Mouse (Mus musculus): ENCODE data around the gene Cadps2. TPM values are rescaled to one million over a fixed set of nuclear protein-coding genes. Genes with fewer than 3 reads are reported as not detected.

The Cadps2 gene
- polyA plus RNA-seq, 1 experiment from 2014 or later, result 4.3 TPM

- Histone ChIP-seq H3K4me3 (no peak overlapping the region), H3K9me3 (no peaks in the 10 kb centered on the region), H3K27ac (no peak overlapping the region), H3K9ac (no peak overlapping the region), H3K27me3 (no peaks in the 10 kb centered on the region; the same call in 1 of the 2 replicates), H3K4me1 (no peaks in the 10 kb centered on the region), H3K36me3 (no peaks in the 10 kb centered on the region), H3K4me2 (replicated peaks) (peak overlapping the region; percentile 27)
- ATAC-seq (ENCODE audit: insufficient number of reproducible peaks, insufficient read depth, low FRiP score, low TSS enrichment), result no peak
- WGBS, result 5% methylated on average over 12 of the region's 12 CpGs
These were observed 428.8 kb downstream of the Cadps2 start for GRCm38 (mm10) chr6:23410256-23411049.

GRCm38 (mm10) chr6:23394131-23394530 is 445.1 kb downstream of the Cadps2 start:
- no peaks in the 10 kb centered on the region for H3K27me3 ChIP-seq
- H3K27ac ChIP-seq, result no peak overlapping the region
- H3K4me3 ChIP-seq, result no peak overlapping the region
- 91% methylated on average over 2 of the region's 2 CpGs for WGBS
- no peaks in the 10 kb centered on the region for H3K4me1 ChIP-seq
- no peak for ATAC-seq (ENCODE audit: insufficient number of reproducible peaks, insufficient read depth, low FRiP score, low TSS enrichment)
- H3K36me3 ChIP-seq, result no peaks in the 10 kb centered on the region
- no peak overlapping the region for H3K9ac ChIP-seq
- H3K4me2 ChIP-seq (replicated peaks), result no peak overlapping the region
- no peaks in the 10 kb centered on the region for H3K9me3 ChIP-seq

GRCm38 (mm10) chr6:23392711-23393110 is 446.5 kb downstream of the Cadps2 start:
- Histone ChIP-seq H3K9me3 (no peaks in the 10 kb centered on the region), H3K4me2 (replicated peaks) (no peak overlapping the region), H3K4me1 (no peaks in the 10 kb centered on the region), H3K27me3 (no peaks in the 10 kb centered on the region), H3K4me3 (no peak overlapping the region), H3K9ac (no peak overlapping the region), H3K27ac (no peak overlapping the region), H3K36me3 (no peaks in the 10 kb centered on the region)
- no peak for ATAC-seq (ENCODE audit: insufficient number of reproducible peaks, insufficient read depth, low FRiP score, low TSS enrichment)
- 79% methylated on average over 4 of the region's 4 CpGs for WGBS

- ATAC-seq (ENCODE audit: insufficient number of reproducible peaks, insufficient read depth, low FRiP score, low TSS enrichment), result no peak
- 0 out of 2 replicates have a peak, but pooled peaks cover 6% of the 10 kb centered on the region for H3K4me1 ChIP-seq
- H3K27ac ChIP-seq, result no peak overlapping the region
- H3K9me3 ChIP-seq, result no peaks in the 10 kb centered on the region
- no peak overlapping the region for H3K4me2 ChIP-seq (replicated peaks)
- H3K9ac ChIP-seq, result no peak overlapping the region
- no peaks in the 10 kb centered on the region for H3K27me3 ChIP-seq
- no peak overlapping the region for H3K4me3 ChIP-seq
- H3K36me3 ChIP-seq, result no peaks in the 10 kb centered on the region
- 29% methylated on average over 5 of the region's 5 CpGs for WGBS
These were observed 452.5 kb downstream of the Cadps2 start for GRCm38 (mm10) chr6:23386711-23387110.

GRCm38 (mm10) chr6:23383004-23383347 is 456.2 kb downstream of the Cadps2 start:
- Histone ChIP-seq H3K4me3 (no peak overlapping the region), H3K4me2 (replicated peaks) (peak overlapping the region; percentile 24)

GRCm38 (mm10) chr6:23382283-23383003 is 456.8 kb downstream of the Cadps2 start:
- Histone ChIP-seq H3K36me3 (no peaks in the 10 kb centered on the region), H3K9ac (no peak overlapping the region), H3K27ac (no peak overlapping the region), H3K4me1 (0 out of 2 replicates have a peak, but pooled peaks cover 6% of the 10 kb centered on the region), H3K4me2 (replicated peaks) (peak overlapping the region; percentile 24), H3K27me3 (no peaks in the 10 kb centered on the region), H3K4me3 (no peak overlapping the region), H3K9me3 (no peaks in the 10 kb centered on the region)
- peak; percentile 28; the same call in 1 of the 2 replicates for ATAC-seq (ENCODE audit: insufficient number of reproducible peaks, insufficient read depth, low FRiP score, low TSS enrichment)
- WGBS, result 13% methylated on average over 12 of the region's 12 CpGs

More at GRCm38 (mm10) chr6:23383004-23383347, 456.2 kb downstream of the Cadps2 start:
- no peaks in the 10 kb centered on the region for H3K27me3 ChIP-seq
- 19% methylated on average over 1 of the region's 1 CpGs for WGBS
- peak; percentile 60; the same call in 1 of the 2 replicates for ATAC-seq (ENCODE audit: insufficient number of reproducible peaks, insufficient read depth, low FRiP score, low TSS enrichment)
- H3K27ac ChIP-seq, result no peak overlapping the region
- H3K9ac ChIP-seq, result no peak overlapping the region
- no peaks in the 10 kb centered on the region for H3K9me3 ChIP-seq
- no peaks in the 10 kb centered on the region for H3K36me3 ChIP-seq
- 0 out of 2 replicates have a peak, but pooled peaks cover 6% of the 10 kb centered on the region for H3K4me1 ChIP-seq

GRCm38 (mm10) chr6:23376327-23376726 is 462.9 kb downstream of the Cadps2 start:
- H3K9ac ChIP-seq, result no peak overlapping the region
- H3K27me3 ChIP-seq, result no peaks in the 10 kb centered on the region
- H3K9me3 ChIP-seq, result no peaks in the 10 kb centered on the region
- no peaks in the 10 kb centered on the region for H3K36me3 ChIP-seq
- 95% methylated on average over 7 of the region's 7 CpGs for WGBS
- ATAC-seq (ENCODE audit: insufficient number of reproducible peaks, insufficient read depth, low FRiP score, low TSS enrichment), result no peak
- H3K4me3 ChIP-seq, result no peak overlapping the region
- no peaks in the 10 kb centered on the region for H3K4me1 ChIP-seq
- no peak overlapping the region for H3K4me2 ChIP-seq (replicated peaks)
- no peak overlapping the region for H3K27ac ChIP-seq

GRCm38 (mm10) chr6:23361842-23362451 is 477.3 kb downstream of the Cadps2 start:
- Histone ChIP-seq H3K4me3 (no peak overlapping the region), H3K9me3 (no peaks in the 10 kb centered on the region), H3K4me1 (no peaks in the 10 kb centered on the region), H3K27me3 (no peaks in the 10 kb centered on the region), H3K4me2 (replicated peaks) (no peak overlapping the region), H3K9ac (no peak overlapping the region), H3K27ac (no peak overlapping the region), H3K36me3 (no peaks in the 10 kb centered on the region)
- WGBS, result 68% methylated on average over 8 of the region's 8 CpGs
- no peak for ATAC-seq (ENCODE audit: insufficient number of reproducible peaks, insufficient read depth, low FRiP score, low TSS enrichment)

- Histone ChIP-seq H3K4me2 (replicated peaks) (no peak overlapping the region), H3K4me1 (no peaks in the 10 kb centered on the region), H3K9ac (no peak overlapping the region), H3K36me3 (no peaks in the 10 kb centered on the region), H3K4me3 (no peak overlapping the region), H3K27ac (no peak overlapping the region), H3K27me3 (no peaks in the 10 kb centered on the region), H3K9me3 (no peaks in the 10 kb centered on the region)
- WGBS, result 69% methylated on average over 2 of the region's 2 CpGs
- ATAC-seq (ENCODE audit: insufficient number of reproducible peaks, insufficient read depth, low FRiP score, low TSS enrichment), result no peak
These were observed 478.6 kb downstream of the Cadps2 start for GRCm38 (mm10) chr6:23360596-23360995.

- no peak overlapping the region for H3K9ac ChIP-seq
- H3K4me2 ChIP-seq (replicated peaks), result no peak overlapping the region
- ATAC-seq (ENCODE audit: insufficient number of reproducible peaks, insufficient read depth, low FRiP score, low TSS enrichment), result no peak
- H3K4me1 ChIP-seq, result no peaks in the 10 kb centered on the region
- 38% methylated on average over 4 of the region's 4 CpGs for WGBS
- H3K9me3 ChIP-seq, result no peaks in the 10 kb centered on the region
- no peak overlapping the region for H3K27ac ChIP-seq
- H3K27me3 ChIP-seq, result no peaks in the 10 kb centered on the region
- no peak overlapping the region for H3K4me3 ChIP-seq
- H3K36me3 ChIP-seq, result no peaks in the 10 kb centered on the region
These were observed 483.1 kb downstream of the Cadps2 start for GRCm38 (mm10) chr6:23356141-23356540.

GRCm38 (mm10) chr6:23353480-23353879 is 485.7 kb downstream of the Cadps2 start:
- no peaks in the 10 kb centered on the region for H3K36me3 ChIP-seq
- no peak for ATAC-seq (ENCODE audit: insufficient number of reproducible peaks, insufficient read depth, low FRiP score, low TSS enrichment)
- no peaks in the 10 kb centered on the region for H3K9me3 ChIP-seq
- WGBS, result 5% methylated on average over 7 of the region's 7 CpGs
- H3K27ac ChIP-seq, result no peak overlapping the region
- no peak overlapping the region for H3K4me2 ChIP-seq (replicated peaks)
- H3K4me3 ChIP-seq, result no peak overlapping the region
- H3K4me1 ChIP-seq, result no peaks in the 10 kb centered on the region
- no peak overlapping the region for H3K9ac ChIP-seq
- no peaks in the 10 kb centered on the region for H3K27me3 ChIP-seq
